Mouse (Mus musculus): ENCODE results near the gene Akap2.

- no peak for TF ChIP-seq POLR2A (IDR thresholded peaks at IDR 0.05; ENCODE audit: insufficient read depth, low read depth, low read length)
- TF ChIP-seq CTCF (IDR thresholded peaks at IDR 0.05; ENCODE audit: insufficient read depth, low read depth, low read length): no peak
Observed at GRCm38 (mm10) chr4:57927464-57928205, 210.2 kb downstream of the Akap2 start.
